Mouse (Mus musculus): ENCODE results near the gene Crybg1.

DNA sequence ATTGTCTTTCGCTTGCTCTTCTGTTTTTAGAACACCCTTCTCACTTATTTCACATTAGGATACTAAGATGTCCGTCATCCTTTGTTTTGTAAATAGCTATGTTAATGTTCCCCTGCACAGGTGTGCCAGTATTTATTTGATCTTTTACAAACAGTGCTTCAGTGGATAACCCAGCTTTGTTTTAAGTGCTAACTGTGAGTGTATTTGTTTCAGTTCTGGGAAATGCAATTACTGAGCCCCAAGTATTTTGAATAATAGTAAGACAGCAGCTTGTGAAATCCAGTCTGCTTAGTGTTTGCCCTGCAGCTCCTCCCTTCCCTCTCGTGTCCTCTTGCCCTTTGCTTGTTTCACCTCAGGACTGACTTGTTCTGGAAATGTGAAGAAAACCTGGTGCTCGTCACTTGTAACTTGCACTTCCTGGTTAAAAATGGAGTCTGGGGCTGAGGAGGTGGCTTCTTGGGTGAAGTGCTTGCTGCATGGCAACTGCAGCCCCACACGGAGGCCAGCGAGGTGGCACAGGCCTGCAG, 209.5 kb downstream of the Crybg1 start:
- TF ChIP-seq CTCF (IDR thresholded peaks at IDR 0.05) (no peak), EP300 (IDR thresholded peaks at IDR 0.05) (no peak)

Data from lung, postnatal 0 days (tissue).